In genomic region chr12:109948434-109948984, GRCm38 (mm10) we compare ENCODE assay signal across 10 mouse cellular contexts.
DNase-seq lines count a peak whose midpoint lies in the region; ATAC-seq and TF ChIP-seq lines count a peak whose summit lies in the region.
"Had no signal": no experiment of that assay in that cellular context is flagged by ENCODE, and none has a peak within 500 bp of the region (broad histone marks: within the 10 kb centered on the region; RNA-seq: fewer than 3 reads in every experiment).

No protein-coding gene starts in this region.

- peak; percentile 69 for DNase-seq in neural tube, embryonic 10.5 days (ENCODE audit: extremely low spot score, low spot score)
- no peak for DNase-seq in stomach, postnatal 0 days (ENCODE audit: low spot score)
- DNase-seq in kidney, adult 8-10 months = no peak
- DNase-seq in spleen, adult 12 weeks (ENCODE audit: low spot score) = no peak
- DNase-seq in thymus, postnatal 10 days (ENCODE audit: low spot score in 2 of 2) = no peak
- DNase-seq: layer of hippocampus, adult 9-11 months had no signal

- 12% methylated on average over 16 of the region's 16 CpGs for WGBS in neural tube, embryonic 15.5 days
- WGBS in forebrain, embryonic 12.5 days = 5% methylated on average over 16 of the region's 16 CpGs
- WGBS in intestine, postnatal 0 days = 38% methylated on average over 16 of the region's 16 CpGs
- 56% methylated on average over 16 of the region's 16 CpGs for WGBS in stomach, postnatal 0 days

- H3K27me3 ChIP-seq in neural tube, embryonic 15.5 days (replicated peaks) = peaks cover 3% of the 10 kb centered on the region; the same call in 1 of the 2 replicates
- H3K27me3 ChIP-seq in forebrain, embryonic 12.5 days = no peaks in the 10 kb centered on the region
- H3K27me3 ChIP-seq in intestine, postnatal 0 days (replicated peaks; ENCODE audit: control insufficient read depth, insufficient read depth, low read length) = no peaks in the 10 kb centered on the region
- H3K27me3 ChIP-seq in stomach, postnatal 0 days (ENCODE audit: control insufficient read depth, insufficient read depth, low read length) = no peaks in the 10 kb centered on the region

- no peak overlapping the region for H3K4me2 ChIP-seq in neural tube, embryonic 15.5 days
- H3K4me2 ChIP-seq in forebrain, embryonic 12.5 days = peak overlapping the region; percentile 9; the same call in 1 of the 2 replicates
- H3K4me2 ChIP-seq in intestine, postnatal 0 days (replicated peaks; ENCODE audit: low read depth) = no peak overlapping the region
- no peak overlapping the region for H3K4me2 ChIP-seq in stomach, postnatal 0 days (replicated peaks; ENCODE audit: low read depth)
- H3K4me2 ChIP-seq: heart, embryonic 15.5 days had no signal

- no peak for TF ChIP-seq EP300 in stomach, postnatal 0 days (optimal IDR thresholded peaks at IDR 0.05)

- H3K27ac ChIP-seq in neural tube, embryonic 15.5 days (replicated peaks) = no peak overlapping the region
- H3K27ac ChIP-seq in forebrain, embryonic 12.5 days = peak overlapping the region; percentile 96
- H3K27ac ChIP-seq in intestine, postnatal 0 days (ENCODE audit: low read depth, low read length) = no peak overlapping the region
- no peak overlapping the region for H3K27ac ChIP-seq in stomach, postnatal 0 days (replicated peaks)
- H3K27ac ChIP-seq: heart, embryonic 15.5 days had no signal

- H3K9ac ChIP-seq in neural tube, embryonic 15.5 days (replicated peaks) = no peak overlapping the region
- H3K9ac ChIP-seq in forebrain, embryonic 12.5 days = peak overlapping the region; percentile 30
- no peak overlapping the region; the same call in 1 of the 2 replicates for H3K9ac ChIP-seq in intestine, postnatal 0 days (ENCODE audit: low read depth, low read length)
- no peak overlapping the region for H3K9ac ChIP-seq in stomach, postnatal 0 days (ENCODE audit: low read length)
- H3K9ac ChIP-seq: heart, embryonic 15.5 days had no signal

- TF ChIP-seq CTCF in intestine, postnatal 0 days (IDR thresholded peaks at IDR 0.05; ENCODE audit: low read depth) = peak; percentile 36
- peak; percentile 35; the same call in 1 of the 2 replicates for TF ChIP-seq CTCF in stomach, postnatal 0 days (IDR thresholded peaks at IDR 0.05; ENCODE audit: low read depth)

- peaks cover 5% of the 10 kb centered on the region; the same call in 1 of the 2 replicates for H3K4me1 ChIP-seq in neural tube, embryonic 15.5 days
- H3K4me1 ChIP-seq in forebrain, embryonic 12.5 days = peaks cover 57% of the 10 kb centered on the region
- H3K4me1 ChIP-seq in intestine, postnatal 0 days (replicated peaks; ENCODE audit: control insufficient read depth, insufficient read depth, low read length) = no peaks in the 10 kb centered on the region
- peaks cover 5% of the 10 kb centered on the region; the same call in 1 of the 2 replicates for H3K4me1 ChIP-seq in stomach, postnatal 0 days (replicated peaks; ENCODE audit: control insufficient read depth, insufficient read depth)

- no peak for ATAC-seq in neural tube, embryonic 15.5 days (ENCODE audit: low FRiP score)
- peak; percentile 84 for ATAC-seq in forebrain, embryonic 12.5 days (ENCODE audit: low FRiP score)
- ATAC-seq in intestine, postnatal 0 days = no peak
- ATAC-seq in stomach, postnatal 0 days (ENCODE audit: low FRiP score, low TSS enrichment) = no peak

- H3K4me3 ChIP-seq in neural tube, embryonic 15.5 days (replicated peaks) = no peak overlapping the region
- no peak overlapping the region for H3K4me3 ChIP-seq in forebrain, embryonic 12.5 days (replicated peaks)
- no peak overlapping the region for H3K4me3 ChIP-seq in intestine, postnatal 0 days (ENCODE audit: low read depth, low read length)
- H3K4me3 ChIP-seq in stomach, postnatal 0 days (ENCODE audit: low read depth, low read length) = no peak overlapping the region
- H3K4me3 ChIP-seq: heart, embryonic 15.5 days had no signal

- H3K9me3 ChIP-seq in neural tube, embryonic 15.5 days (replicated peaks) = no peaks in the 10 kb centered on the region
- H3K9me3 ChIP-seq in forebrain, embryonic 12.5 days = 0 out of 2 replicates have a peak, but pooled peaks cover 7% of the 10 kb centered on the region
- H3K9me3 ChIP-seq in intestine, postnatal 0 days (ENCODE audit: control insufficient read depth) = no peaks in the 10 kb centered on the region
- H3K9me3 ChIP-seq in stomach, postnatal 0 days (ENCODE audit: control insufficient read depth, low read length) = no peaks in the 10 kb centered on the region
- H3K9me3 ChIP-seq: heart, embryonic 15.5 days had no signal

- H3K36me3 ChIP-seq in neural tube, embryonic 15.5 days = no peaks in the 10 kb centered on the region
- H3K36me3 ChIP-seq in forebrain, embryonic 12.5 days (replicated peaks) = no peaks in the 10 kb centered on the region
- H3K36me3 ChIP-seq in intestine, postnatal 0 days (ENCODE audit: control insufficient read depth, insufficient read depth) = no peaks in the 10 kb centered on the region
- H3K36me3 ChIP-seq in stomach, postnatal 0 days (ENCODE audit: control insufficient read depth, insufficient read depth, low read length) = no peaks in the 10 kb centered on the region
- H3K36me3 ChIP-seq: heart, embryonic 15.5 days had no signal
